Mouse (Mus musculus): Measurements from ENCODE around the gene Nuak2. TPM values are rescaled to one million over a fixed set of nuclear protein-coding genes. Genes with fewer than 3 reads are reported as not detected.

Nuak2 gene
- polyA plus RNA-seq, 1 experiment from 2014 or later, result 6.5 TPM

DNA sequence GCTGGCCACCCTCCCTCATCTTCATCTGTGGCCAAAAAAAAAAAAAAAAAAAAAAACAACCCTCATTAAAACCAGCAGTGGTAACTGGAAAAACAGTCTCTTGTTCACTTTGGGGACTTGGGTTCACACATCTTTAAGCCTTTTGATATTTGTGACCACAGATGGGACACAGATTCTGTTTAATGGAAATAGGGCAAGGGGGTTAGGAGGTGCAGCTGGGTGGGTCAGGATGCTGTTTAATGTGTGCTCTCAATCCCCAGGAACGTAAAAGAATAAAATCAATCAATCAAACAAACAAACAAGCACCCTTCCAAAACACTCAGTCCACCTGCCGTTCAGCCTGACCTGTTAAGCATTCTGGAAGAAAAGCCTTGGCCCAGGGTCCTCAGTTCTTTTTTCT, 17.3 kb downstream of the Nuak2 start:
- Histone ChIP-seq H3K36me3 (no peaks in the 10 kb centered on the region), H3K4me1 (peaks cover 25% of the 10 kb centered on the region), H3K27ac (0 out of 2 replicates have a peak overlapping the region, but pooled peaks have one; percentile 75), H3K9ac (no peak overlapping the region), H3K4me2 (no peak overlapping the region), H3K27me3 (replicated peaks) (no peaks in the 10 kb centered on the region), H3K4me3 (replicated peaks) (no peak overlapping the region), H3K9me3 (no peaks in the 10 kb centered on the region)
- 16% methylated on average over 2 of the region's 2 CpGs for WGBS
- no peak for ATAC-seq (ENCODE audit: insufficient read depth, low FRiP score, low read depth)

GRCm38 (mm10) chr1:132333675-132334141, 17.8 kb downstream of the Nuak2 start:
- peaks cover 27% of the 10 kb centered on the region for H3K4me1 ChIP-seq
- no peak overlapping the region for H3K4me2 ChIP-seq
- 13% methylated on average over 4 of the region's 4 CpGs for WGBS
- H3K4me3 ChIP-seq (replicated peaks), result no peak overlapping the region
- H3K27me3 ChIP-seq (replicated peaks), result no peaks in the 10 kb centered on the region
- no peak overlapping the region for H3K9ac ChIP-seq
- ATAC-seq (ENCODE audit: insufficient read depth, low FRiP score, low read depth), result peak; percentile 80
- H3K9me3 ChIP-seq, result no peaks in the 10 kb centered on the region
- no peaks in the 10 kb centered on the region for H3K36me3 ChIP-seq
- H3K27ac ChIP-seq, result peak overlapping the region; percentile 75

- Histone ChIP-seq H3K4me2 (no peak overlapping the region), H3K4me3 (replicated peaks) (no peak overlapping the region), H3K27me3 (replicated peaks) (no peaks in the 10 kb centered on the region), H3K9ac (no peak overlapping the region), H3K36me3 (no peaks in the 10 kb centered on the region), H3K9me3 (no peaks in the 10 kb centered on the region), H3K27ac (peak overlapping the region; percentile 75), H3K4me1 (peaks cover 27% of the 10 kb centered on the region)
- ATAC-seq (ENCODE audit: insufficient read depth, low FRiP score, low read depth), result peak; percentile 20; the same call in 1 of the 2 replicates
- 30% methylated on average over 6 of the region's 6 CpGs for WGBS
Observed at GRCm38 (mm10) chr1:132334178-132334801, 18.4 kb downstream of the Nuak2 start.

DNA sequence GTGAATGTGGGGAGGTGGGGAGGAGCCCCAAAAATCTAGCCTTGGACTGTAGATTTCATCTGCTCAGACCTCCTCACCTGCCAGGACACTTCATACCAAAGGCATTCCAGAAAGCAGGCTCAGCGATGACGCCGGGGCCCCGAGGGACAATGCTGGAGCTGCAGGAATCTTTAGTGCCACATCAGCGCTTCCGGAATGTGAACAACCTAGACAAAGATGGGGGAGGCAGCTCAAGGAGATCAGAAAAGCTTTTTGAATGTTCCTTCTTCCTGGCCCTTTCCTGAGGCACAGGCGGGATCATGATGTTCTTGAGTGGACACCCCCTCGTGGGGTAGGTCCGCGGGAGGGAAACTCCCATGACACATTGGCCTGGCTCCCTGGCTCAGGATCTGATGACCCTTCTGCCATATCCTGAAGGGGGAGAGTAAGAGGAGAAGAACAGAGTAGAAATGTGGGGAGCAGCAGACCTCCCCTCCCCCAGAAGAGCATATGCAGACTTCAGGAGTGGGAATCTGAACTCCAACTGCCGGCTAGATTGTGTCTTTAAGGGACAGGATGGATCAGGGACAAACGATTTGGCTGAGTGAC, 19.5 kb downstream of the Nuak2 start:
- Histone ChIP-seq H3K4me1 (peaks cover 27% of the 10 kb centered on the region), H3K9me3 (no peaks in the 10 kb centered on the region), H3K27ac (no peak overlapping the region), H3K27me3 (replicated peaks) (no peaks in the 10 kb centered on the region), H3K4me3 (replicated peaks) (no peak overlapping the region), H3K36me3 (no peaks in the 10 kb centered on the region), H3K4me2 (no peak overlapping the region), H3K9ac (no peak overlapping the region)
- ATAC-seq (ENCODE audit: insufficient read depth, low FRiP score, low read depth), result no peak
- WGBS, result 54% methylated on average over 12 of the region's 12 CpGs

DNA sequence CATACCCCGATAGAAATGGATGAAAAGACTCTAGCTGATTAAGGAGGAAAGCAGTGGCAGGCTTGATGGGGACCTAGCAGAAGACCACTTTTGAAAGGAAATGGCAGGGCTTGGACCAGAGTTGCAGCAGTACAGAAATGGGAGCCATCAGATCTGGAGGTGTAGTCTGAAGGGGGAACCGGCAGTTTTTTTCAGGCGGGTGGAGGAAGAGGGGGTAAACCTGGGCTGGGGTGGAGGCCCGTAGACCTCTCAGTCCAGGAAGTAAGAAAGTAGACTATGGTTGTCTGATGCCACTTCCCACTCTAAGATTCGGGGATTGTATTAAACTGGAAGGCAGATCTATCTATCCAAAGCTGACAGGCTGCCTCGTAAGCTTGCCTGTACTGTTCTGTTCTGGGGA, 21.0 kb downstream of the Nuak2 start:
- H3K9me3 ChIP-seq, result no peaks in the 10 kb centered on the region
- H3K27ac ChIP-seq, result no peak overlapping the region
- no peak overlapping the region for H3K4me2 ChIP-seq
- no peak for ATAC-seq (ENCODE audit: insufficient read depth, low FRiP score, low read depth)
- no peaks in the 10 kb centered on the region for H3K36me3 ChIP-seq
- H3K4me3 ChIP-seq (replicated peaks), result no peak overlapping the region
- no peak overlapping the region for H3K9ac ChIP-seq
- no peaks in the 10 kb centered on the region for H3K27me3 ChIP-seq (replicated peaks)
- H3K4me1 ChIP-seq, result peaks cover 27% of the 10 kb centered on the region
- WGBS, result 64% methylated on average over 6 of the region's 6 CpGs

DNA sequence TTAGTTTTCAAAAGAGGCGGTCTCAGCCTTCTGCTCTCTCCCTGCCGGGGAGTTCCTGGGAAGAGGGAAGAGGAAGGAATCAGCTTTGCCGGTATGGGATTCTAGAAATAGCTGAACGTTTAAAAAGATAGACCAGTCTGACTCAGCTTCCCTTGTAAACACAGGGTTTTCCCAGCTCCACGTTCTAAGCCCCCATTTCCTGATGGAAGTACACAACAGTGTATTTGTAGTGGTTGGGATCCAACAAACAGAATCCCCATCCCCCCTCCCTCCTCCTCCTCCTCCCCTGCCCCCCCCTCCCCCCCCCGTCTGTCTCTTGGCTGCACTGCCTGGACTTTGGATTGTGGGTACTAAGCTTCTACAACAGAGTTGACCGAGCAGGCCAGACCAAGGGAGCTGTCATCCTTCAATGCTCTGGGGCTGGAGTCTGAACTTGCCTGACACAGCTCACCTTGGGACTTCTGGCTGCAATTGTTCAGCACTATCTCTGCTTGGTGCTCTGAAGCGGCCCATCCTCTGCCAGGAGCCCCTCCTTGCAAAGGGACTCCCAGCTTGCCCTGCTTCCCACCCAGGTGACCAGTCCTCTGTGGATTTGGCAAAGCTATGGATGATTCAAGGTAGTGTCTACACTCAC, 22.2 kb downstream of the Nuak2 start:
- Histone ChIP-seq H3K9me3 (no peaks in the 10 kb centered on the region), H3K27ac (no peak overlapping the region), H3K4me2 (no peak overlapping the region), H3K4me1 (peaks cover 26% of the 10 kb centered on the region), H3K27me3 (replicated peaks) (no peaks in the 10 kb centered on the region), H3K36me3 (no peaks in the 10 kb centered on the region), H3K9ac (no peak overlapping the region), H3K4me3 (replicated peaks) (no peak overlapping the region)
- ATAC-seq (ENCODE audit: insufficient read depth, low FRiP score, low read depth), result no peak
- WGBS, result 24% methylated on average over 8 of the region's 8 CpGs

DNA sequence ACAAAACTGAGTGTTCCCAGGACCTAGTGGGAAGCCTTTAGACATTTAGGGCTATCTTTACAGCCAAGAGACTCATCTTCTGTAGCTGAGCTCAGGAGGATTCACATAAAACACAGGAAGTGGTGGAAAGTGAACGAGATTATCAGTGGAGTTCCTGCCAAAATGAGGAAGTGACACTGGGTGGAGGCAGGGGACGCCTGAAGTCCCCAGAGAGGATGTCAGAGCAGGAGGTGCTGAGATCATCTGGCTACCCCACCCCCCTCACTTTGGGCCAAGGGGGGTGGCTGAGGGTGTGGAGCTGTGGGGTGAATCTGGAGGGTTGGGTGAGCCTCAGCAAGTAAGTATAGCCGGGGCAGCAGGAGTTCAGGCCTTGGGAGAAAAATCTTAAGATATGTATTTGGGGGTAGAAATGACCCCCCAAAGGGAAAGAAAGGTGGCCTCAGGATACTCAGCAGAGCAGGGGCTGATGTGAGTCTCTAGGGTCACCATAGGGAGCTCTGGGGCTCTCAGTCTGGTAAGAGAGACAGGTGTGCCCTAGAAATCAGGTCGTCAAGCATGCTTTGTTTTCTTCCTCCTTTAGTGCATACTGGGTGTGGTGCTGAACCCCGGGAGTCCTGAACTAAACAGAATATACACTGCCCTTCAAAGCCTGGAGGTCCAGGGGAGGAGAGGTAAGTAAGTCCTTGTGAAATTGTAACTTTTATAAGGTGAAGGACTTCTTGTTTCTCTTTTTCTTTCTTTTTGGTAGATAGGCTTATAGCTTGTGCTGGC, 26.0 kb downstream of the Nuak2 start:
- Histone ChIP-seq H3K9ac (no peak overlapping the region), H3K4me1 (peaks cover 9% of the 10 kb centered on the region; the same call in 1 of the 2 replicates), H3K27ac (no peak overlapping the region), H3K27me3 (replicated peaks) (no peaks in the 10 kb centered on the region), H3K9me3 (no peaks in the 10 kb centered on the region), H3K36me3 (no peaks in the 10 kb centered on the region), H3K4me2 (no peak overlapping the region), H3K4me3 (replicated peaks) (no peak overlapping the region)
- WGBS, result 34% methylated on average over 5 of the region's 5 CpGs
- no peak for ATAC-seq (ENCODE audit: insufficient read depth, low FRiP score, low read depth)

GRCm38 (mm10) chr1:132342518-132342917, 26.6 kb downstream of the Nuak2 start:
- H3K4me2 ChIP-seq, result no peak overlapping the region
- H3K4me3 ChIP-seq (replicated peaks), result no peak overlapping the region
- H3K4me1 ChIP-seq, result peaks cover 9% of the 10 kb centered on the region; the same call in 1 of the 2 replicates
- no peaks in the 10 kb centered on the region for H3K36me3 ChIP-seq
- 55% methylated on average over 3 of the region's 3 CpGs for WGBS
- ATAC-seq (ENCODE audit: insufficient read depth, low FRiP score, low read depth), result no peak
- no peaks in the 10 kb centered on the region for H3K27me3 ChIP-seq (replicated peaks)
- H3K27ac ChIP-seq, result no peak overlapping the region
- H3K9me3 ChIP-seq, result no peaks in the 10 kb centered on the region
- H3K9ac ChIP-seq, result no peak overlapping the region

DNA sequence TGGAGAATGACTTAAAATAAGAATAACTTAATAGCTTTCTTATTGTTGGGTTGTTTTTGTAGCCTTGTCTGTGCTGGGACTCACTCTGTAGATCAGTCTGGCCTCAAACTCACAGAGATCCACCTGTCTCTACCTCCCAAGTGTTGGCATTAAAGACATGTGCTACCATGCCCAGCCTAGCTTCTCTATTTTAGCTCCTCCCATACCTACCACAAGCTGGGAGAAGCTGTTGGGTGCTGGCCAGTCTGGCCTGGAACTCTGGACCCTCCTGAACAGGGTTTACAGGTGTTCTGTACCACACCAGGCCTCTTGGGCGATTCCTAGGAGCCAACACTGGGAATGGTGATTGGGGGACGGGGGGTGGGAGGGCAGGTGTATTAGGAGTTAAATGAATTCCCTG, 27.3 kb downstream of the Nuak2 start:
- Histone ChIP-seq H3K36me3 (no peaks in the 10 kb centered on the region), H3K4me2 (no peak overlapping the region), H3K27ac (no peak overlapping the region), H3K4me3 (replicated peaks) (no peak overlapping the region), H3K4me1 (peaks cover 2% of the 10 kb centered on the region; the same call in 1 of the 2 replicates), H3K9ac (no peak overlapping the region), H3K9me3 (no peaks in the 10 kb centered on the region), H3K27me3 (replicated peaks) (no peaks in the 10 kb centered on the region)
- 89% methylated on average over 2 of the region's 2 CpGs for WGBS
- no peak for ATAC-seq (ENCODE audit: insufficient read depth, low FRiP score, low read depth)

DNA sequence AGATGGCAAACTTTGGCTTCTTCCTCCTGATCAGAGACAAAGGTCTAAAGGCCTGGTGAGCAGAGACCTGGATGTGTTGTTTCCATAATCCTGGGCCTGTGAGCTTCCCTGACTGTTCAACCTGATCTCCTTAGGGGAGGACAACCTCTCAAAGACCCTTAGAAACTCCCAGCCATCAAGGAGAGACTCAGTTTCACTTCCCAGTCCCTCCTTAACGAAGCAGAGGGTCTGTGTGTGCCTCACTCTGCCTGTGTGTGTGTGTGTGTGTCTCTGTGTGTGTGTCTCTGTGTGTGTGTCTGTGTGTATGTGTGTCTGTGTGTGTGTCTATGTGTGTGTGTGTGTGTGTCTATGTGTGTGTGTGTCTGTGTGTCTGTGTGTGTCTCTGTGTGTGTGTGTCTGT, 27.7 kb downstream of the Nuak2 start:
- Histone ChIP-seq H3K4me2 (no peak overlapping the region), H3K9me3 (no peaks in the 10 kb centered on the region), H3K4me1 (no peaks in the 10 kb centered on the region; the same call in 1 of the 2 replicates), H3K4me3 (replicated peaks) (no peak overlapping the region), H3K27me3 (replicated peaks) (no peaks in the 10 kb centered on the region), H3K9ac (no peak overlapping the region), H3K36me3 (no peaks in the 10 kb centered on the region), H3K27ac (no peak overlapping the region)
- 92% methylated on average over 1 of the region's 1 CpGs for WGBS
- ATAC-seq (ENCODE audit: insufficient read depth, low FRiP score, low read depth), result no peak

GRCm38 (mm10) chr1:132345514-132345913, 29.6 kb downstream of the Nuak2 start:
- Histone ChIP-seq H3K9me3 (no peaks in the 10 kb centered on the region), H3K36me3 (no peaks in the 10 kb centered on the region), H3K27ac (no peak overlapping the region), H3K9ac (no peak overlapping the region), H3K4me3 (replicated peaks) (no peak overlapping the region), H3K4me2 (no peak overlapping the region), H3K27me3 (replicated peaks) (no peaks in the 10 kb centered on the region), H3K4me1 (no peaks in the 10 kb centered on the region; the same call in 1 of the 2 replicates)
- no peak for ATAC-seq (ENCODE audit: insufficient read depth, low FRiP score, low read depth)
- 82% methylated on average over 4 of the region's 4 CpGs for WGBS

Data from stomach, embryonic 15.5 days (tissue).